Mouse (Mus musculus) liver, embryonic 14.5 days (tissue): ENCODE data around the gene Als2cr12.

ENCODE experiments used
- CTCF ChIP-seq: IDR thresholded peaks from 2 replicates; pipeline ENCODE4 v1.5.1; 2016; ENCODE audit warnings: antibody characterized with exemption, low read depth, control low read depth
- EP300 ChIP-seq: IDR thresholded peaks from 2 replicates; pipeline ENCODE4 v1.6.1; 2016; ENCODE audit warnings: antibody characterized with exemption, low read depth

- TF ChIP-seq CTCF = no peak
- TF ChIP-seq EP300 = no peak
Observed at GRCm38 (mm10) chr1:58727019-58727746, 31.4 kb upstream of the Als2cr12 start.
